Mouse (Mus musculus) stomach, embryonic 16.5 days (tissue): ENCODE data around the gene Map3k3. TPM values are rescaled to one million over a fixed set of nuclear protein-coding genes. Genes with fewer than 3 reads are reported as not detected.
A peak's percentile ranks its signal among the peaks of the same experiment; 100 is the strongest.

Experiments
- ATAC-seq: fragments of 200-750 bp; cut with Nextera tagmentation; 2 replicates; pipeline ENCODE4 v1.8.0; 2017; ENCODE audit warnings: moderate number of reproducible peaks, moderate TSS enrichment; ENCODE audit not compliant: insufficient read depth, low FRiP score
- H3K27ac ChIP-seq: fragments of 300-500 bp; sonication (generic); 2 replicates; pipeline ENCODE4 v1.5.1; 2014; ENCODE audit warnings: low read length
- H3K27me3 ChIP-seq: fragments of 300-500 bp; sonication (generic); 2 replicates; pipeline ENCODE4 v1.6.1; 2014; ENCODE audit warnings: low read length, control low read depth, mixed read lengths; ENCODE audit not compliant: control insufficient read depth, insufficient read depth
- H3K36me3 ChIP-seq: fragments of 300-500 bp; sonication (generic); 2 replicates; pipeline ENCODE4 v1.6.1; 2014; ENCODE audit warnings: low read length; ENCODE audit not compliant: control insufficient read depth, insufficient read depth
- H3K4me1 ChIP-seq: fragments of 300-500 bp; sonication (generic); 2 replicates; pipeline ENCODE4 v1.6.1; 2014; ENCODE audit warnings: low read length, control low read depth, mixed read lengths; ENCODE audit not compliant: control insufficient read depth, insufficient read depth
- H3K4me2 ChIP-seq: fragments of 300-500 bp; sonication (generic); 2 replicates; pipeline ENCODE4 v1.6.1; 2014; ENCODE audit warnings: low read depth, low read length, mixed read lengths
- H3K4me3 ChIP-seq: fragments of 300-500 bp; sonication (generic); replicated peaks from 2 replicates; pipeline ENCODE4 v1.5.1; 2014; ENCODE audit warnings: mild to moderate bottlenecking, low read length
- H3K9ac ChIP-seq: fragments of 300-500 bp; sonication (generic); 2 replicates; pipeline ENCODE4 v1.6.1; 2014; ENCODE audit warnings: low read length
- H3K9me3 ChIP-seq: fragments of 300-500 bp; sonication (generic); replicated peaks from 2 replicates; pipeline ENCODE4 v1.6.1; 2016; ENCODE audit warnings: low read length, control low read depth; ENCODE audit not compliant: control insufficient read depth
- WGBS: fragments of 180-500 bp; shearing (Covaris S2); extraction: QIAGEN DNeasy Blood & Tissue Kit; methylation state at CpG from one replicate; pipeline ENCODE4 v1.1.7; 2014; 5-methylcytosine and 5-hydroxymethylcytosine counted together
- polyA plus RNA-seq: library from polyadenylated mRNA; unstranded; fragments of >200 nt; fragmentation: Nextera tagmentation; extraction: Ambion mirVana; gene quantifications from 2 replicates; pipeline ENCODE4 v1.2.1, GENCODE M21; 2015

Map3k3 gene
- polyA plus RNA-seq, 1 experiment from 2014 or later, result 8.1 TPM

DNA sequence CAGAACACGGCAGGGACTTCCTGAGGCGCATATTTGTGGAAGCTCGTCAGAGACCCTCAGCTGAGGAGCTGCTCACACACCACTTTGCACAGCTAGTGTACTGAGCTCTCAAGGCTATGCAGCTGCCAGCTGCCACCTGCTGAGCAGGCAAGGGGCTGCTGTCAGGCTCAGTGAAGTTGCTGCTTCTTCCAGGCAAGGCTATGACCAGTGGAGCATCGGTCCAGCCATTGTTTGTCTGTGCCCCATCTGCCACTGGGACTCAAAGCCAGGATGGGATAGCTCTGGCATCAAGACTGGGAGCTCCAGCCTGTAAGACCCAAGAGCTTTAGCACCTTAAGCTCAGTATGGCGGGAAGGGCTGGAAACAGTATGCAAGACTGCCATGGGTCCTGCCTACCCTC lies 69.7 kb downstream of the Map3k3 start:
- no peaks in the 10 kb centered on the region for H3K27me3 ChIP-seq
- H3K4me2 ChIP-seq, result no peak overlapping the region
- no peaks in the 10 kb centered on the region for H3K9me3 ChIP-seq
- peaks cover 5% of the 10 kb centered on the region for H3K4me1 ChIP-seq
- no peak overlapping the region for H3K9ac ChIP-seq
- H3K4me3 ChIP-seq, result no peak overlapping the region
- peaks cover 32% of the 10 kb centered on the region for H3K36me3 ChIP-seq
- H3K27ac ChIP-seq, result no peak overlapping the region
- WGBS, result 83% methylated on average over 5 of the region's 5 CpGs
- no peak for ATAC-seq

DNA sequence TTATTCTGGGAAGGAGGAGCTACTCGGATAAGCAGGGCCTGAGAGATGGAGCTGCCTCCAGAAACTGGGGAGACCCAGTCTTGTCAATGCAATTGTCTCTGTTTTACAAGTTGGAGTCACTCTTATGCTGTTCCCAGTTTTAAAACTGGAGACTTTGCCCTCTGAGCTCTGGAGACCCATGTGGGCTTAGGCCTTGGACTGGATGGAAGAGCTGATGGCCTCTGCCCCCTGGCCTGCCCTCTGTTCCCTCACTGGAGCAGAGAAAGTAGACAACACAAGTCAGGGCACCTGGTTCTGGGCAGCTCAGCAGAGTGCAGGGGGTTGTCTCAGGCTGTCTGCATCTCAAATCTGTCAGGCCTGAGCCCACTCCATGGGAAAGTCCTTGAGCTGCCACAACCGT lies 70.4 kb downstream of the Map3k3 start:
- no peak for ATAC-seq
- H3K9me3 ChIP-seq, result no peaks in the 10 kb centered on the region
- no peak overlapping the region for H3K27ac ChIP-seq
- H3K9ac ChIP-seq, result no peak overlapping the region
- H3K4me3 ChIP-seq, result no peak overlapping the region
- no peak overlapping the region for H3K4me2 ChIP-seq
- peaks cover 31% of the 10 kb centered on the region for H3K36me3 ChIP-seq
- 59% methylated on average over 2 of the region's 2 CpGs for WGBS
- H3K27me3 ChIP-seq, result no peaks in the 10 kb centered on the region
- H3K4me1 ChIP-seq, result peaks cover 11% of the 10 kb centered on the region

DNA sequence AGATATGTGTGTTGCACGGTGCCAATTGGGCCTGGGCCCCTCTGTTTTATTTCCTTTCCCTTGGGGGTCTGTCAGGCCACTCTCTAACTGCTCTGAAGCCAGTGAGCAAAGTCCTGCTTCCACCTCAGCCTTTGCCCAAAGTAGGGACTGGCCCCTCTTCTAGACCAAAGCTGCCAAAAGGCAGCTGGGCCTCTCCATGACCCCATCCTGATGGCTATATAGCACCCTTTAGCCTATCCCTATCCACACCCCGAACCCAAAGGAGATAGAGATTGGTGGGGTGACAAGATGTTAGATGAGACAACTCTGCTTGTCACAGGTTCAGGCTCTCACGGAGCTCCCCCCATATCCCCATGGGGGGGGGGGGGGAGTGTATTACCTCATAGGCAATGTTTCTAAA lies 71.3 kb downstream of the Map3k3 start:
- Histone ChIP-seq H3K4me2 (no peak overlapping the region), H3K36me3 (peaks cover 22% of the 10 kb centered on the region), H3K4me3 (no peak overlapping the region), H3K27me3 (no peaks in the 10 kb centered on the region), H3K9ac (no peak overlapping the region), H3K9me3 (no peaks in the 10 kb centered on the region), H3K27ac (no peak overlapping the region), H3K4me1 (peaks cover 13% of the 10 kb centered on the region)
- no peak for ATAC-seq
- 59% methylated on average over 3 of the region's 3 CpGs for WGBS

- Histone ChIP-seq H3K27ac (no peak overlapping the region), H3K9ac (no peak overlapping the region), H3K4me1 (peaks cover 18% of the 10 kb centered on the region), H3K4me2 (no peak overlapping the region), H3K36me3 (peaks cover 17% of the 10 kb centered on the region), H3K9me3 (no peaks in the 10 kb centered on the region), H3K27me3 (no peaks in the 10 kb centered on the region), H3K4me3 (no peak overlapping the region)
- WGBS, result 77% methylated on average over 1 of the region's 1 CpGs
- no peak for ATAC-seq
Measured at GRCm38 (mm10) chr11:106156257-106156656, 71.8 kb downstream of the Map3k3 start.

GRCm38 (mm10) chr11:106157154-106157553 lies 72.7 kb downstream of the Map3k3 start:
- Histone ChIP-seq H3K36me3 (peaks cover 9% of the 10 kb centered on the region), H3K9me3 (no peaks in the 10 kb centered on the region), H3K27me3 (no peaks in the 10 kb centered on the region), H3K4me1 (peaks cover 20% of the 10 kb centered on the region), H3K4me3 (no peak overlapping the region), H3K4me2 (no peak overlapping the region), H3K27ac (no peak overlapping the region), H3K9ac (no peak overlapping the region)
- ATAC-seq, result no peak
- WGBS, result 79% methylated on average over 7 of the region's 7 CpGs

- ATAC-seq, result no peak
- Histone ChIP-seq H3K36me3 (peaks cover 7% of the 10 kb centered on the region; the same call in 1 of the 2 replicates), H3K4me1 (peaks cover 20% of the 10 kb centered on the region), H3K4me3 (peak overlapping the region; percentile 76), H3K9ac (peak overlapping the region; percentile 95), H3K27ac (0 out of 2 replicates have a peak overlapping the region, but pooled peaks have one; percentile 89), H3K9me3 (no peaks in the 10 kb centered on the region), H3K4me2 (peak overlapping the region; percentile 92), H3K27me3 (no peaks in the 10 kb centered on the region)
- WGBS, result 57% methylated on average over 14 of the region's 14 CpGs
Measured at GRCm38 (mm10) chr11:106158081-106158929, 73.9 kb downstream of the Map3k3 start.

DNA sequence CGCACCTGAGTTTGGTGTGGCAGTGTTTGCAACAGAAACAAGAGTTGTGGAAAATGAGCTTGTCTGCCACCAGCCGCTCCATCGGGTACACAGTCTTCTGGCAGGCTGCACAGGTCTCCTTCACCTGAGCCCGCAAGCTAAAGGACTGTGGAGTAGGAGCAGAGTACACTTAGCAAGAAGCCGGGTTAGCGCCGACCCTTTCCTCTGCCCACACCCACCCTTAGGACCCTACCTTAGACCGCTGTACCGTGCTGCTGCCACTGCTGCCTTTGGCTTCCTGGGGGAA lies 74.5 kb downstream of the Map3k3 start:
- H3K9ac ChIP-seq, result peak overlapping the region; percentile 95

DNA sequence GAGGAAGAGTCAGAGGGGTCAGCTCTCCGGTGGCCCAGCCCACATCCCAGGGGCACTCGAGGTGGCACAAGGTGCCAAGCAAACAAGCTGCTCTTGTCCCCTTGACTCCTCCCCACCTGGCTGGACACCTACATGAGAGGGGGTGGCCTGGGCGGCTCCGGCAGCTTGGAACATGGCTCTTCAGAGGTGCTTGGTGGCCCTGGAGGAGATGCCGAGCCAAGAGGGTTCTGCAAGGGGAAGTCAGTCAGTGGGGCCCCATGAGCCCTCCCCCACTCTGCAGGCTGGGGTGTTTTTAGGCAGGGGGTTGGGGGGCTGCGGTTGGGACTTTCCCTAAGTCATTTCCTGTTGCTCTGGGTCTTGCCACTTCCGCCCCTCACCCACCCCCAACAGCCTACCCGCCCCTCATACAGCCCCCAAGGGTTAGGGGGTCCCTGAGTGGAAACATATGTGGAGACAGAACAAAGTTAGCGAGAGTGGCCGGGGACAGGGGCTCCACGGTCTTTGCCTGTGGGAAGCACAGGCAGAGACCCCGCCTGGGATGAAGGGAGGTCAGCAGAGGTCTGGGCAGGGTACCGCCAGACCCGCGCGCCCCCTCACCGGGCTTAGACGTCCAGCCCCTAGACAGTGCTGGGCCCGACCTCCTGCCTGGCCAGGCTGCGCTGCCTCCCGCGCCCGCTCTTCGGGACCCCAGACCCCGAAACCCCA lies 75.0 kb downstream of the Map3k3 start:
- peak; percentile 38; the same call in 1 of the 2 replicates for ATAC-seq
- Histone ChIP-seq H3K36me3 (peaks cover 5% of the 10 kb centered on the region; the same call in 1 of the 2 replicates), H3K9me3 (no peaks in the 10 kb centered on the region), H3K9ac (peak overlapping the region; percentile 95), H3K4me3 (peak overlapping the region; percentile 76), H3K27me3 (no peaks in the 10 kb centered on the region), H3K4me1 (peaks cover 20% of the 10 kb centered on the region), H3K27ac (peak overlapping the region; percentile 89), H3K4me2 (peak overlapping the region; percentile 92)
- WGBS, result under 1% methylated on average over 24 of the region's 25 CpGs

More for the DNA sequence above, 74.5 kb downstream of the Map3k3 start:
- Histone ChIP-seq H3K9me3 (no peaks in the 10 kb centered on the region), H3K4me3 (peak overlapping the region; percentile 76), H3K4me1 (peaks cover 20% of the 10 kb centered on the region), H3K27me3 (no peaks in the 10 kb centered on the region), H3K27ac (peak overlapping the region; percentile 89), H3K36me3 (peaks cover 7% of the 10 kb centered on the region; the same call in 1 of the 2 replicates), H3K4me2 (peak overlapping the region; percentile 92)
- 37% methylated on average over 9 of the region's 9 CpGs for WGBS
- 0 out of 2 replicates have a peak, but pooled peaks have one; percentile 2 for ATAC-seq
